Mouse (Mus musculus): ENCODE results near the gene Sdk2.

Gene Sdk2

DNA sequence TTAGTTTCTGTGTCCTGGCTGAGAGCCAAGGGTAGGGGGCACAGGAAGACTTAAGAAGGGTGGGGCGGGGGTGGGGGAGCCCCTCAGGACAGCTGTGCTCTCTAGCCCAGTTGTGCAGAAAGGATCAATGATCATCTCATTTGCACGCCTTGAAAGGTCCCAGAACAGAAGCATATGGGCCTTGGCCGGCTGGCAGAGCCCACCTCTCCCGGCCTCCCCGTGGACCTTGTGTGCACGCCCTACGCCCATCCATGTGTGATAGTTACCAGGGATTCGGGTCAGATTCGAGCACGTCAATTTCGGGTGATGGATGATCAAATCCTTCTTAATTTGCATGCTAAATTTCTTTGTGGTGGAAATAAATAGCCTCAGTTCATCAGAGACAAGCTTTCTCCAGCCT is 136.7 kb downstream of the Sdk2 start:
- DNase-seq (ENCODE audit: low spot score in 2 of 2) = no peak

DNA sequence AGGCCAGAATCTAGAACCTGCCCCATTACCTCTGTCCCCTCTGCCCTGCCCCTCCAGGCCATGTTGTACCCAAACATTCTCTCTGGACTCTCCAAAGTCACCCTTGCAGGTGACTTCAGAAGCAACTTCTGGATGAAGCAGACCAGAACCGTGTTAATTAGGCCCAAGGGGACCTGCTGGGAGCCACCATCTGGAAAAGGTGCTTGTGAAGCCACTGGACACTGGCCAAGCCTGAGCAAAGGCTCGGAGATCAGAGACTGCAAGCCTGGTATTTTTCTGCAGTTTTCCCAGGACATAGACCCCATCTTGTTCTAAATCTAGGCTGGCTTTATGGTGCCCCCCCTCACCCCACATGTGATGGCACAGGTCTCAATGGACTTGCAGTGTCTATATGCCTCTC is 138.0 kb downstream of the Sdk2 start:
- DNase-seq (ENCODE audit: low spot score in 2 of 2) = no peak

DNA sequence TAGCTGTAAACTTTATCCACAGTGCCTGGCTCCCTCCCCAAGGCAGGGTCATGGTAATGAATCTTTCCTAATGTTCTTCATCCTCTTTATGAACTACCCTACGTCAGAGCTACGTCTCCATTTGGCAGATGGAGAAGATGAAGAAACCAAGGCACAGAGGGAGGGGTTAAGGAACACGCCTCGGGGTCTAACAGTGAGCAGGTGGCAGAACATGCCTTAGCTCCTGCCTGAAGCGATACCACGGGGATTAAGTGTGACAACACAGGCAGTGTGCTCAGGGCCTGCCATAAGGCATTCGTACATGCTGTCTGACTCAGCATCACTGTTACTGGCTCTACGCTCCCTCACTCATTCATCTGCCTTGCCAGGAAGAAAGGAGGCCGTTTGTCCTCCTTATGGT is 138.6 kb downstream of the Sdk2 start:
- DNase-seq (ENCODE audit: low spot score in 2 of 2) = no peak

DNA sequence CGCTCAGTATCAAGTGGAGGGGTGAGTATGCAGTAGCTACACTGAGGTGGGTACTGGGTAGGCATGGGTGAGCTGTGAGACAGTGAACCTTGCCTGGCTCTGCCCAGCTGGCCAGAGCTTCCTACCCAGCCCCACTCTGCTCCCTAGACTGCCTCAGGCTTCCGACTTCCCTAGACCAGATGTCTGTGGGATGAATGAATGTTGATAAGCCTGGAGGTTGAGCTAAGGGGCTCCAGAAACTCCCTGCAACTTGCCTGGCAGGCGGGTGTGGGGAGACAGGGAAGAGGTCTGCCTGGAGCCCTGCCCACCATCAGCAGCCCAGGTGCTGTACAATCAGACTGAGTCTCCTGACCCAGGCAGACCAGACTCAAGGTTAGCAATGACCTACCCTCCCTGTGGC is 139.0 kb downstream of the Sdk2 start:
- DNase-seq (ENCODE audit: low spot score in 2 of 2) = no peak

DNA sequence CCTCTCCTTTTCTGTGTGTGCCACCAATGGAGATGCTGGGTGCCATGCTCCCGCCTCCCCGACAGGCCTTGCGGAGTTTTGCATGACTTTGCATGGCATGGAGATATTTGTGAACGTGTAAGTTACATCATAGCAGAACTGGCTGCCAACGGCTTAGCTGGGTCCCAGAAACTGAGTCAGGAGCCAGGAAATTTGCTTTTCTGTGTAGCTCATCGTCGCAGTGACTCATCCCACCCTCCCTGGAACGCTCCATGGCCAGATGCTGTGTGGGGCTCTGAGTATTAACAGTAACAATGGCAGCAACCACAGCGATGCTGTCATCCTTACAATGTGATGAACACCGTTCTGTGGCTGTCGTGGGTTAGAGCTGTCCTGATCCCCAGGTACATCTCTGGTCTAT is 139.6 kb downstream of the Sdk2 start:
- DNase-seq (ENCODE audit: low spot score in 2 of 2) = no peak

DNA sequence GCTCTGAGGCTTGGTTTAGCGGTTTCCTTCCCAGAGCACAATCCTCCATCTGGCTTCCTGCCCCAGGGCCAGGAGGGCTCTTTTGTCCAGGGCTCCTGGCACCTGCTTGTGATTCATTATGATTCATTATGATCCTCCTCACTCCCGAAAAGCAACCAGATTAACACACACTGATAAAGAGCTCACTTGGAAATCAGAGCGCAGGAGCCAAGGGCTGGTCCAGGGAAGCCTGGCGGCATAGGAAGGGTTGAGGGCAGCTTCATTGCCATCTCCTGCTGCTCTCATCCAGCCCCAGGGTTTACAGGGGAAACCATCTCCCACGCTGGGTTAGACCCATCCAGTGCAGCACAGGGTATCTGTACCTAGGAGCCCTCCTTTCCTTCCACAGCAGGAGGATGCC is 143.7 kb downstream of the Sdk2 start:
- DNase-seq (ENCODE audit: low spot score in 2 of 2) = no peak

DNA sequence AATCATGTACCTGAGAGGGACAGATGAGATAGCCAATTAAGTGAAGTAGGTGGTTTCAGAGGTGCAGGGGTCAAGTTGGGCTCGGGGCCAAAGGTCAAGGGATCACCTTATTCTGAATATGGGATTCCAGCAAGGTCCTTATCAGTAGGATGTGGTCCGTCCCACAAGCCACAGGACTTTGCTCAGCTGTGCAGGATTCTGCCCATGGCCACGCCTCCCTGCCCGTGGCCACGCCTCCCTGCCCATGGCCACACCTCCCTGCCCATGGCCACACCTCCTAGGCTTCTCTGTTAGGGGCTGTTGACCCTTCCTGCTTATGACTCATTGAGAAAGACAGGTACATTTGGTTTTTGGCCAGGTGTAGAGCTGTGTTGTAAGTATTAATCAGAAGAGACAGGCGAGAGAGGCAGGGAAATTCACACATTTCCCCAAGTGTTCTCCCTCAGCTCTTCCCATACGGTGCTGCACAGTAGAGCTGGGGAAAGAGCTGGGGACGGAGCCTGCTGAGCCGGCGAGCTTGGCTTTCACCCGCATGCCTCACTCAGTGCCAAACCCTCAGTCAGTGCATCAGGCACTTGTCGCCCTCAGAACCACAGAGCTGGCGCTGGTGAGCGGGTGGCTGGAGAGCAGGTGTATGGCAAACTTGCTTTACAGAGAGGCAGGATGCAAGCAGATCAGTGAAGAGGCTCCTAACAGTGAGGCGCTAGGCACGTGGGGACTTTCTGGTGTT is 163.6 kb downstream of the Sdk2 start:
- no peak for DNase-seq (ENCODE audit: low spot score in 2 of 2)

DNA sequence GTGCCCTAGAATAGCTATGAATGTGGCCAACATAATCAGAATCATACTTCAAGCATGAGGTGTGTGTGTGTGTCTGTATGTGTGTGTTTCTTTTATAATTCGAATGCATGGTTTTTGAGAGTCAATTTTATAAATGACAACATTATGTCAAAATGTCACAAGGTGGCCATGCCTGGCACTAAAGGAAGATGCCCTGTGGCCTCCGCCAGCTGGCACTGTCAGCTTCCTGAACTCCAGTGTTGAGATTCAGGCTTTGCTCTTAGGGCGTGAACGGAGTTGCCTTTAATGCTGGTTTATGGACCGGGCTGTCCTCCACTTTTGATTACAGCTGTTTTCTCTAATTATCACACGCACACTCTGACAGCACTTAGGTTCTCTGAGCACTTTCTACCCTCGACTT is 164.9 kb downstream of the Sdk2 start:
- no peak for DNase-seq (ENCODE audit: low spot score in 2 of 2)

DNA sequence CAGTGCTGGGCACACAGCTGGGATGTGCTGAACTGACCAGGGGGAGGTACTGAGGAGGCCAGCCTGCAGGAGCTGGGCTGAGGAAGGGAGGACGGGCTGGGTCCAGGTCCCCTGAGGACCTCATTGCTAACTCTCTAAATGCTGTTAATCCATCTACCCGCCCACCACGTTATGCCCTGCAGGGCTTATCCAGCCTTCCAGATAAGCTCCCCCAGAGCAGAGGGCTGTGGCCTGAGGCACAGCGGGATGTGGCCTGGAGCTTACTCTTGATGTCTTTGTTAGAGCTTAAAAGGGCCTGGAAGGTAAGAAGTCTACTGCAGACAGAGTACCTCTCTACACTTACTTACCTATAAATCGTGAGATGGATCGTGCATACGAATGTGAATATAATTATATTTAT is 168.2 kb downstream of the Sdk2 start:
- no peak for DNase-seq (ENCODE audit: low spot score in 2 of 2)

DNA sequence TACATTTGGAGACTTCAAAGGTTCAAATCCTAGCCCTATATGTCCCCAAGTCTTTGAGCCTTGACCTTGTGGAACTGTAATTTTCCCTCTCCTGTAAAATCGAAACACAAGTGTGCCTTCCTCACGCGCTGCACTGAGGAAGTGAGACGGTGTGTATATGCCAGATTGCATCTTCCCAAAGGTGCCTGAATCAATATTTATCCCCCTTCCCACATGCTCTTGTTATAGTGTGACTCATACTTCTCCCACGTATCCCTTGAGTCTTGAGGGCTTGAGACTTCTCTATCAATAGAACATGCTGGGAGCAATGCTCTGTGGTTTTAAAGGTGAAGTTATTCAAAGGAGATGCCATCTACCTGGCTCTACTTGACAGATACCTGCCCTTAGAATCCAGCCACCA is 170.8 kb downstream of the Sdk2 start:
- DNase-seq (ENCODE audit: low spot score in 2 of 2) = no peak

DNA sequence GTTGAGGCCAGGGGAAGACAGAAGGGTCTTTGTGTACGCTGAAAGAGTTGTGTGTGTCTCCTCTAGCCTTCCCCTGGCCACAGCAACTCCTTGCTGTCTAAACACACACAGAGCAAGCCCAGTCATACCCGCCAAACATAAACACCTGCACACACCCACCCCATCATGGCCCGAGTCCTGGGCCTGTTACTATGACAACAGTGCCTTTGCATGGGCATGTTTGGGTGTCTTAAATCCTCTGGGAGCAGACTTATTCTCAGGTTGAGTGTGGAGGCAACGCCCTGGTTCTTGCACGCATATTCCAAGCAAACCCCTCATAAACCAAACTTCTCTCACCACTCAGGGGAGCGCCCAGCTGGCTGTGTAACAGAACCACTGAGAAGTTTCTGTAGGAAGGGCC is 173.9 kb downstream of the Sdk2 start:
- no peak for DNase-seq (ENCODE audit: low spot score in 2 of 2)

DNA sequence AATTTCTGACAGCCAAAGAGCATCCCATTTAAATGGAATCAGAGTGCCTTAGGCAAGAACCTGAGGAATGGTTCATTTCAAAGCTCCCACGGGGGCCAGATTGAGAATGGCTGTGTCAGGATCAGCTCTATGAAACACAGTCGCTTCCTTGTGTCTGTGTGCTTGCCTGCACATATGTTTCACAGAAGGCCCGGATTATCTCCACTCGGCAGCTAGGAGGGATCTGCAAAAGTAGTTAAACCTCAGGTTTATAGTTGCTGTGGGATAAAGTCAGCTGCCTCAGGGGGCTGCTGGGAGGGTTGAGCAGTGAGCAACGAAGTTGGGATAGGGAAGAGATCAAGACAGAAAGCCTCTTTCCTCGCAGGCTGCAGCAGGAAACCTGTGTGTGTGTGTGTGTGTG is 174.8 kb downstream of the Sdk2 start:
- no peak for DNase-seq (ENCODE audit: low spot score in 2 of 2)

DNA sequence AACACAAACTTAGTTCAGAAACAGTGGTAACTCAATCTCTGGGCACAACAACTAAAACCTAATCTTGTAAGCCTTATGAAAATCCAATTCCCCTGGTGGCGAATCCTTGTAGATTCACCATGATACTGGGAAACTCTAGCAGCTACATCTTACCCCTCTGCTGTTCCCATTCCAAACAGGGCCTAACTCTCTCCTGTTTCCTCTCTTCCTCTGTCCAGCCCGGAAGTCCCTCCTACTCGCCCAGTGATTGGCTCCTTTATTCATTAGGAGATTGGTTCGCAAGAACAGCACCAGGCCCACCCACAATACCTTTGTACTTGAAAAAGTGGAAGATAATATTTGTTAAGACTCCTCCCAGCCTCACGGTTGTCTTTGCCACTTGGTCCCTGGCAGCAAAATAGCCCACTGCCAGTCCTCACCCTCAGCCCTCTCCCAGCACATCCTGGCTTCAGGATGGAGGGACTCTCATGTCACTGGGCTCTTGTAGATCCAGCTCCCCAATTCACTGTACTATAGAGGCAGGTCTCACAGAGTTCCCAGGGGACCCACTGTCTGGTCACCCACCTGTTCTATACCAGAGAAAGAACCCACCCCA is 178.6 kb downstream of the Sdk2 start:
- no peak for DNase-seq (ENCODE audit: low spot score in 2 of 2)

DNA sequence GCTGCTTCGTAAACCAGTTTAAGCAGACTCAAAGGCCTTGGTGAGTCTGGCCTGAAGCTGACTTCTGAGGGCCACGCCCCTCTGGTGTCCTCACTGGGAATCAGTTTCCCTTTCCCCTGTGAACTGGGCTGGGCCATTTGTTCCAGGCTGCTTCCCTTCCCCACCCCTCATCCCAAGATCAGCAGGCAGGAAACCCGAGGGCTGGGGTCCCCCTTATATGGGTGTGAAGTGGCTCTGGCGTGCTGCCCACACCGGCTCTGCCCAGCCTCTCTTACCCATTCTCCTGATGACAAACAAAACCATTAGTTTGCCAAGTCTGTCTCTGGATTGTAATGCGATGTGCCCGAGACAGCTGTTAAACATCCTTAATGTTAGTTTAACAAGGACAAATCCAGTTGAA is 180.5 kb downstream of the Sdk2 start:
- no peak for DNase-seq (ENCODE audit: low spot score in 2 of 2)

DNA sequence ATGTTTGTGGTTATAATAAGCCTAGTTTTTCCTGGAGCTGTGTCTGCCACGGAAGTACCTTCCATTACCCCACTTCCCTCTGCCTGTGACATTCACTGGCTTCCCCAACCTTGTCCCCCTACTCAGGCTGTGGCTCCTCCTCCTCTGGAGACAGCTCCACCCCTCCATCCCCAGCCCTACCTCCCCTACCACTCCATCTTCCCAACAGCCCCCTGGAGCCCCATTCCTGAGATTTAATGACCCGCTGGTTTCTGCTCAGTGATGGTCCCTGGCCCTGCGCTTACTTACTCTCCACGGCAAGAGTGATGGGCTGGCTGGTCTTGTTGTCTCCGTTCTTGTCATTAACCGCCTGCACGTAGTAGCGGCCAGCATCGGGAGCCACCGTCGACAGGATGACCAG is 181.9 kb downstream of the Sdk2 start:
- no peak for DNase-seq (ENCODE audit: low spot score in 2 of 2)

DNA sequence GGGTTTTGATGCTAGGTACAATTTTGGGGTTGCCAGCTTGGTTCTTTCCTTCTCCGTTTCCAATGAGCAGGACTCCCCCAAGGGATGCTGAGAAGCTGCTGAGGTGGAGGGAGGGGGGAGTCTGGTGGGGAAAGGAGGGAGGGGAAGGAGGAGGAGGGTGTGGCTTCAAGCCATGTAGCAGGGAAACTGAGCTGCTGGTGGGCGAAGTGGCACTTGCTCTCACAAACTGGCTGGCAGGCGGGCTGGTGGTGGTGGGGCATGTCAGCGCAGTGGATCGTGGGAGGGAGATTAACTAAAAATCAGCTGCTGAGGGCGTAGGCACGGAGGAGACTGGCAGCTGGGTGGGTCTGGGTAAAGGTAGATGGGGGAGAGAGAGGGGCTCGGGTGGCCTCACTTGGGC is 183.8 kb downstream of the Sdk2 start:
- no peak for DNase-seq (ENCODE audit: low spot score in 2 of 2)

DNA sequence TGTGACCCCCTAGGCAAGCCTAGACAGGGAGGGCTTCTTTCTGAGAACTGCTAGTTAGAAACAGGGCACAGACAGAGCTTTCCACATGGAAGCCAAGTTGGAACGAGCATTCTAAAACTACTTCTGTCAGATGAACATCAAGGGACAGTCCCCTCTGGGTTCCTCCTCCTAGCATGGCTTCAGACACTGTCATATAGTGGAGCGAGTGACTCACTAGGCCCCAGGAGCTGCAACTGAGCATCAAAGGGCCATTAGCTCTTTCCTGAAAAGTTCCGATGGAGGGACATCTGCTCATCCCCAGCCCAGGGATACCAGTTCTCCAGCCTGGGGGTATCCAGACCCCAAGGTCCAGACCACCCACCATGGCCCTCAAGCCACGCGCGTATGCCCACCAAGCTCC is 185.0 kb downstream of the Sdk2 start:
- no peak for DNase-seq (ENCODE audit: low spot score in 2 of 2)

DNA sequence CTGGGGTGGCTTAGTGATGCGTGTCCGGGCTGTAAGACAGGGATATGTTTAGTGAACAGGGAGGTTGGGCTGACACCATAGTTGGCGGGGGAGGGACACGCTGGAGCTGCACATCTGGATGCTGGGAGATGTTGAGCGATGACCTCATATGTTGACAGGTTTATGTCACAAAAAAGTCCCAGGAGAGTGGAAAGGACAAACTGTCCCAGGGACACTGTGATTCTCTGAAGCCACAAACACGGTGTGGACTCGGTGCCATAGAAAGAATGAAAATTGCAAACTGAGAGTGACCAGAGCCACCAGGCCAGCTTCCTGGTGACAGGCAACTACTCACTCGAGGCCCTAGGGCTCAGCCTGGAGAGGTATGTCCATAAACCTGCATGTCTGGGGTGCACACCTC is 199.8 kb downstream of the Sdk2 start:
- DNase-seq (ENCODE audit: low spot score in 2 of 2) = no peak

DNA sequence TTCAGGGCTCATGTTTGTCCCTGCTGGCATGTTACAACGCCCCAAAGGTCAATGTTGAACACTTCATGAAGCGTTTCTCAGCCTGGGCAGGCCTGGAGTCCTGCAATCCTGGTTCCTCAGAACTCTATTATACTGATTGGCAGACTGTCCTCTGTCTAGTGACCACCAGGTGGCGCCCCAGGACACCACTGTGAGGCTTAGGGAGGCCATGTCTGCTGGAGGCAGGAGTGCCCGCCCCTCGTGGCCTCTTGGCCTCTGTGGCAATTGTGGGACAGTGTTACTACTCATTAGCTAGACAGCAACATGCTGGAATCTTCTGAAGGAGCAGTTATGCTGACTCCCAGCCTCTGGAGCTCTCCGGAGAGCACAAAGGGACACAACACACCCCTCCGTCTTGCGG is 201.2 kb downstream of the Sdk2 start:
- DNase-seq (ENCODE audit: low spot score in 2 of 2) = peak; percentile 55 to 86

DNA sequence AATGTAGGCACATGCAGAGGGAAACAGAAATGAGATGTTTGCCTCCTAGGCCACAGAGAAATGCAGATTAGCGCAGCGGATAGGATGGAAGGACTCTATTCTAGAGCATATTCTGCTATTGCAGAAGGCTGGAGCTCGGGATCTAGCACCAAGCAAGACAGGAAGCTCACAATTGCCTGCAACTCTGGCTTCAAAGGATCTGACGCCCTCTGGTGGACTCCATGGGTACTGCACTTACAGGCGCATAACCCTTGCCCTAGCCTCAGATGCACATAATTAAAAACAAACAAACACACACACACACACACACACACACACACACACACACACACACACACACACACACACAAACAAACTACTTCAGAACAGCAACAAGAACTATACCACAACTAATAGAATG is 203.4 kb downstream of the Sdk2 start:
- peak; percentile 30 to 61 for DNase-seq (ENCODE audit: low spot score in 2 of 2)

DNA sequence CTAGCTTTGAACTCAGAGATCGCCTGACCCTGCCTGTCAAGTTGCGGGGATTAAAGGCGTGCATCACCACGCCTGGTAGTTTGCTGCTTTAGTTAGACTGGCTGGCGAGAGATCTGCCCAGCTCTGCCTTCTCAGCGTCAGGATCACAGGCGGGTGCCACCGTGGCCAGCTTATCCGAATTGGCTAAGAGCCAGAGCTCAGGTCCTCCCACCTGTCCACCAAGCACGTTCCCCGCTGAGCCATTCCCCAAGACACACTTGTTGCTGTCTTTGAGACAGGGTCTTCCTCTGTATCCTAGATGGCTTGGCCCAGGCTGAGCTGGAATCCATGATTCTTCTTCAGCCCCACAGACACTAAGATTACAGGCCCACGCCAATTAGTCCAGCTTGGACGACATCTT is 211.2 kb downstream of the Sdk2 start:
- DNase-seq (ENCODE audit: low spot score in 2 of 2) = no peak

DNA sequence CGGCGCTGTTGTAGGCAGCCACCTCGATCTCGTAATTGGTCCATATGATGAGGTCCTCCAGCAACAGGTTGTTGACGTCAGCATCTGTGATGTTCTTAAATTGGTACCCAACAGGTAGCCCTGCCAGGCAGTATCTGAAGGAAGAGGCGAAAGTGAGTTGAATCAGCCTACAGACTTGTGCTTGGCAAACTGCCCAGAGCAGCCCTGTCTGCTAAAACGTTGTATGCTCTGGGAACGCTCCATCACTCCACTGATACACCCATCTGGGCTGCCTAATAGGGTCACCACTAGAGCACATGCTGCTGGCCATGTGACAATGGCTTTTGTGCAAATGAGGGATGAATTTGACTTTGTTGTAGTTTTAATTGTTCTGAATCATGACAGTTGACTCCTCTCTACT is 215.1 kb downstream of the Sdk2 start:
- DNase-seq (ENCODE audit: low spot score in 2 of 2) = no peak

DNA sequence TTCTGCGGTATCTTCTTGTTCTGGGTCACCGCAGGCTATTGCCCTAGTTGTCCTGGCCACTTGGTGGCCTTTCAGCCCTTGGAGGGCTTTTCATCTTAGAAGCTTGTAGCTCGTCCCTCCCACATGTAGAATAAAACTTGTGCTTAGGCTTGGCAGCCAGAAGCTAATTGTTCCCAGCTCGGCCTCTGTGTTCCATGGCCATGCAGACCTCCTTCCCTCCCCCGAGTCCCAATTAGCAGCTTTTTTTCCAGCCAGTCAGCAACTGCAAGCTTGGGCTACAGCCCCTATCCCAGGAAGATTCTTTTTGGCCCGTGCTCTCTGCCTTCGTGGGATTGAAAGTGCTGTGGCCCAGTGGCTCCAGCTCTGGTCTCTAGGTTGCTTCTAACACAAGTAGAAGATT is 217.5 kb downstream of the Sdk2 start:
- DNase-seq (ENCODE audit: low spot score in 2 of 2) = no peak

DNA sequence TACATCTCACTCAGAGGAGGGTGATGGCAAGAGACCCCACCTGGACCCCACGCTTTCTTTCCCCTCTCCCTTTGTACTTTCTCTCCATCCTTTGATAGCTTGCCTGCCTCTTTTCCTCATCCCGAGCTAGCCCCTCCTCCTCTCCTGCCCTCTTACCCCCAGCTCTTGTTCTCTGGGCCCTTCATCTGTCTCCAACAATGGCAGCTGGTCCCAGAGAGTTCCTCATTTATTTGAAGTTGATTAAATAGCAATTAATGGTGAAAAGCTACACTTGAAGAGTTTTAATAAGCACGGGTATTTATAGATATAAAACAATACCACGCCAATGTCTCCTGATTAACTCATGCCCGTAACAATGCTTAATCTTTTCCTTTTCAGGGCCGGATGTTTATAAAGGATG is 222.9 kb downstream of the Sdk2 start:
- DNase-seq (ENCODE audit: low spot score in 2 of 2) = no peak
